Mouse (Mus musculus): ENCODE measurements around the gene Rbp1. TPM values are rescaled to one million over a fixed set of nuclear protein-coding genes. Genes with fewer than 3 reads are reported as not detected.

Rbp1 gene
- polyA plus RNA-seq, 1 experiment from 2014 or later: 26.0 TPM

- WGBS: 85% methylated on average over 1 of the region's 1 CpGs
- DNase-seq (ENCODE audit: low spot score, missing footprints): peak; percentile 77
- Histone ChIP-seq H3K4me2 (no peak overlapping the region), H3K27me3 (ENCODE audit: control insufficient read depth, insufficient read depth, low read length) (no peaks in the 10 kb centered on the region), H3K9ac (ENCODE audit: low read length) (no peak overlapping the region), H3K27ac (ENCODE audit: low read depth, low read length) (no peak overlapping the region), H3K36me3 (ENCODE audit: control insufficient read depth, insufficient read depth, low read length) (no peaks in the 10 kb centered on the region), H3K4me1 (ENCODE audit: control insufficient read depth, insufficient read depth, low read length) (no peaks in the 10 kb centered on the region), H3K9me3 (ENCODE audit: control insufficient read depth, low read length) (no peaks in the 10 kb centered on the region), H3K4me3 (ENCODE audit: low read depth, low read length) (no peak overlapping the region)
- ATAC-seq (ENCODE audit: low FRiP score): no peak
Measured at GRCm38 (mm10) chr9:98492821-98493220, 70.1 kb downstream of the Rbp1 start.

Other genes with a start within 250 kb of the Rbp1 start
- gene Nmnat3, start 135.5 kb upstream of the Rbp1 start, polyA plus RNA-seq (2014; fragmentation: Nextera tagmentation; extraction: Ambion mirVana): 2.3 and 3.2 TPM in 2 replicates
- 0.48 and 0.69 TPM in 2 replicates for gene Rbp2, start 63.2 kb downstream of the Rbp1 start, polyA plus RNA-seq (2014; fragmentation: Nextera tagmentation; extraction: Ambion mirVana)
- 174 and 194 TPM in 2 replicates for gene Copb2, start 140.8 kb downstream of the Rbp1 start, polyA plus RNA-seq (2014; fragmentation: Nextera tagmentation; extraction: Ambion mirVana)
- 77.8 and 81.5 TPM in 2 replicates for gene Mrps22, start 178.7 kb downstream of the Rbp1 start, polyA plus RNA-seq (2014; fragmentation: Nextera tagmentation; extraction: Ambion mirVana)

All from midbrain, embryonic 11.5 days (tissue).